Mouse (Mus musculus) mouse trophoblast stem cell (cell line): ENCODE measurements around the gene Tmem206.

Experiments
- in situ Hi-C, 2 experiments: fragments of 300-500 bp; cut with MseI, MboI; formaldehyde crosslinking; loops; 2 replicates in 1 of 2; 3 replicates in 1 of 2; pipeline ENCODE4 v1.15.1; 2025

The Tmem206 gene

DNA sequence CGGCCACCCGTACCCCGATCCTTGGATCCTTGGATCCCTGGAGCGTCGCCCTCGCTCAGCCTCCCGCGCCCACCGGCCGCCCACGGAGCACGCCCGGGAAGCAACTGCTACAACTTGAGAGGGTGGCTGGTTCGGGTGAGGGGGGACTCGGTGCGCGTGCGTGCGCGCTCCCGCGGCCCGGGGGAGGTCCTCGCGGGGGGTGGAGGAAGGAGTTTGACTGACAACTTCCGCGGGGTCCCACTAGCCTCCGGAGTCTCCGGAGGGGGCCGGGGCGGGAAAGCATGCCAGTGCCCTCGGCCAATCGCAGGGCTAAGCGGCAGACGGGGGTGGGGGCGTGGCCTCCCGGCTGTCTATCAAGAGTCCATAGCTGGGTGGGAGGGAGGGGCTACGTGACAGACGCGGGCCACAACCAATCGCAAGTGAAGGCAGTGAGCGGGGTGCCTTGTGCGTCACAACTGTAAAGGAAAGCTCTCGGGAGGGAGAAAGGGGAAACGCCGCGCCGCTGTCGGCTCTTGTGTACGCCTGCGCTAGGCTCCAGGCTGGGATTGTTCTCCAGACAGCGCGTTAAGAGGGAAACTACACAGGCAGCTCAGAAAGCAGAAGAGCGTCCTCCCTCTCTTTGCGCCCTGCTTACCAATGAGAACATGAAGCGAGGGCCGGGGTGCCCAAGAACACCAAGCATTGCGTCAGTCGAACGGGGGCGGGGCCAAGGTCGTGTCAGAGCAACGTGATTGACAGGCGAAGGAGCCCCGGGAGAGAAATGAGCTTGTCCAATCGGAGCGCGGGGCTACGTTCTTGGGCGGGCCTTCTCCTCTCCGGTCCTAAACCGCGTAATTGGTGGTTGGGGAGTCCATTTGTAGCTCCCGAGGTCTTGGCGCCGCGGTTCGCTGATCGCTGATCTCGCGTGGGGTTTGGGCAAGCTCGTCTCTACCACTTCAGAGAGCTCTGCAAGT is 71.5 kb downstream of the Tmem206 start:
- in situ Hi-C loops = no loop called here
